Mouse (Mus musculus): ENCODE measurements at regions not wholly inside any gene's neighbourhood (a gene's known extent, or its start where the extent isn't known, plus 50 kb on each side); places are given as distances from the start of the nearest gene placed in this dataset.

- TF ChIP-seq CTCF (IDR thresholded peaks at IDR 0.05; ENCODE audit: low read depth, low read length) (no peak), POLR2A (IDR thresholded peaks at IDR 0.05; ENCODE audit: extremely low read depth, insufficient read depth, low read length) (no peak)
Measured at GRCm38 (mm10) chr19:14349753-14350152, 248.1 kb downstream of the Tle4 start.

All from liver, adult 2 months (tissue).